ENCODE assay signal across 11 mouse cellular contexts in genomic region chr1:65548830-65549229, GRCm38 (mm10).
DNase-seq lines count a peak whose midpoint lies in the region; TF ChIP-seq lines count a peak whose summit lies in the region.
"Had no signal": no experiment of that assay in that cellular context is flagged by ENCODE, and none has a peak within 500 bp of the region (broad histone marks: within the 10 kb centered on the region; RNA-seq: fewer than 3 reads in every experiment).

No protein-coding gene starts in this region.

- intact Hi-C loops in gastrocnemius, postnatal 36 days (cut with DNase I), result no loop called here

- no peak overlapping the region for H3K4me3 ChIP-seq in layer of hippocampus, adult 2 months
- H3K4me3 ChIP-seq: heart, adult 2 months; stomach, embryonic 15.5 days had no signal

- TF ChIP-seq CTCF in layer of hippocampus, adult 2 months (conservative IDR thresholded peaks at IDR 0.05), result no peak

- peak; percentile 19 for DNase-seq in layer of hippocampus, adult 11-12 months (ENCODE audit: low spot score)
- no peak for DNase-seq in layer of hippocampus, adult 9-10 months (ENCODE audit: low spot score)
- DNase-seq in cerebellum, adult 11 months, result peak; percentile 86
- peak; percentile 86 for DNase-seq in cerebellum, adult 8-10 months
- DNase-seq in layer of hippocampus, adult 2 months (ENCODE audit: low spot score in 2 of 2), result peak; percentile 8 to 30
- DNase-seq in lung, postnatal 14 days, result no peak
- no peak for DNase-seq in gastrocnemius, postnatal 36 days
- DNase-seq: heart, adult 2 months; lung, embryonic 14.5 days; thymus, postnatal 14 days had no signal

- H3K27ac ChIP-seq in layer of hippocampus, adult 2 months, result no peak overlapping the region
- H3K27ac ChIP-seq: heart, adult 2 months; stomach, embryonic 15.5 days had no signal

Comparison
In these comparisons a context has a peak if more than half of its experiments do, and no peak if none do; other contexts are left out.
1. DNase-seq: peak in layer of hippocampus, adult 11-12 months (single experiment), cerebellum, adult 11 months (single experiment), cerebellum, adult 8-10 months (single experiment) and layer of hippocampus, adult 2 months (2 of 2); none in layer of hippocampus, adult 9-10 months (single experiment), lung, postnatal 14 days (single experiment) and gastrocnemius, postnatal 36 days (0 of 2).